Mouse (Mus musculus) left cerebral cortex, adult 11 months (tissue): ENCODE measurements around the gene Creb3.
"Not testable (repeated sequence)": the region's sequence is repeated elsewhere in the genome, so short reads cannot be mapped to it uniquely, and the experiment has no call there.

ENCODE experiments used
- DNase-seq: peaks from one replicate; pipeline ENCODE4 v3.0.0; 2022; ENCODE audit warnings: low spot score

Gene Creb3

GRCm38 (mm10) chr4:43583421-43583820, 21.3 kb downstream of the Creb3 start:
- DNase-seq = no peak

- no peak for DNase-seq
Observed at GRCm38 (mm10) chr4:43584444-43585416, 22.6 kb downstream of the Creb3 start, which contains the start of gene Msmp. Msmp (minus strand) TSS chr4:43584494.

GRCm38 (mm10) chr4:43585682-43586081, 23.6 kb downstream of the Creb3 start:
- no peak for DNase-seq

- no peak for DNase-seq
Observed at GRCm38 (mm10) chr4:43586411-43586810, 24.3 kb downstream of the Creb3 start.

GRCm38 (mm10) chr4:43587681-43588080, 25.5 kb downstream of the Creb3 start:
- no peak for DNase-seq

- no peak for DNase-seq
Observed at GRCm38 (mm10) chr4:43591543-43591942, 29.4 kb downstream of the Creb3 start.

- no peak for DNase-seq
Observed at GRCm38 (mm10) chr4:43591961-43592360, 29.8 kb downstream of the Creb3 start.

- no peak for DNase-seq
Observed at GRCm38 (mm10) chr4:43593453-43593852, 31.3 kb downstream of the Creb3 start.

GRCm38 (mm10) chr4:43596597-43596996, 34.5 kb downstream of the Creb3 start:
- DNase-seq = not testable (repeated sequence)

GRCm38 (mm10) chr4:43598200-43598599, 36.1 kb downstream of the Creb3 start:
- DNase-seq = no peak

- DNase-seq = no peak
Observed at GRCm38 (mm10) chr4:43598650-43599380, 36.7 kb downstream of the Creb3 start.

GRCm38 (mm10) chr4:43600195-43600934, 38.2 kb downstream of the Creb3 start:
- DNase-seq = no peak

- no peak for DNase-seq
Observed at GRCm38 (mm10) chr4:43604099-43604498, 42.0 kb downstream of the Creb3 start.

GRCm38 (mm10) chr4:43604751-43605685, 42.9 kb downstream of the Creb3 start:
- no peak for DNase-seq

GRCm38 (mm10) chr4:43612534-43612933, 50.4 kb downstream of the Creb3 start:
- no peak for DNase-seq

GRCm38 (mm10) chr4:43613060-43613730, 51.1 kb downstream of the Creb3 start:
- DNase-seq = no peak
